ENCODE assay signal across 9 mouse cellular contexts in genomic region chr17:35358763-35359469, GRCm38 (mm10). TPM values are rescaled to one million over a fixed set of nuclear protein-coding genes. Genes with fewer than 3 reads are reported as not detected.
DNase-seq lines count a peak whose midpoint lies in the region; ATAC-seq and TF ChIP-seq lines count a peak whose summit lies in the region.
"Had no signal": no experiment of that assay in that cellular context is flagged by ENCODE, and none has a peak within 500 bp of the region (broad histone marks: within the 10 kb centered on the region; RNA-seq: fewer than 3 reads in every experiment).

No protein-coding gene starts in this region.

- H3K9ac ChIP-seq in neural tube, embryonic 11.5 days (ENCODE audit: low read length), result peak overlapping the region; percentile 35
- H3K9ac ChIP-seq in forebrain, embryonic 15.5 days (replicated peaks), result peak overlapping the region; percentile 28
- H3K9ac ChIP-seq in limb, embryonic 14.5 days (ENCODE audit: low read depth, low read length, severe bottlenecking), result peak overlapping the region; percentile 31; the same call in 1 of the 2 replicates
- H3K9ac ChIP-seq in stomach, embryonic 15.5 days, result 0 out of 2 replicates have a peak overlapping the region, but pooled peaks have one; percentile 6

- H3K27me3 ChIP-seq in neural tube, embryonic 11.5 days (ENCODE audit: control insufficient read depth, insufficient read depth, low read length), result peaks cover 5% of the 10 kb centered on the region; the same call in 1 of the 2 replicates
- peaks cover 13% of the 10 kb centered on the region for H3K27me3 ChIP-seq in forebrain, embryonic 15.5 days
- peaks cover 6% of the 10 kb centered on the region; the same call in 1 of the 2 replicates for H3K27me3 ChIP-seq in limb, embryonic 14.5 days (ENCODE audit: control insufficient read depth, insufficient read depth, low read length)
- peaks cover 9% of the 10 kb centered on the region for H3K27me3 ChIP-seq in stomach, embryonic 15.5 days (replicated peaks)

- H3K4me3 ChIP-seq in neural tube, embryonic 11.5 days (ENCODE audit: low read depth, low read length), result peak overlapping the region; percentile 31
- peak overlapping the region; percentile 34 for H3K4me3 ChIP-seq in forebrain, embryonic 15.5 days
- peak overlapping the region; percentile 28 for H3K4me3 ChIP-seq in limb, embryonic 14.5 days (replicated peaks; ENCODE audit: low read length)
- H3K4me3 ChIP-seq in stomach, embryonic 15.5 days (replicated peaks), result peak overlapping the region; percentile 39

- TF ChIP-seq POLR2A in limb, embryonic 14.5 days (IDR thresholded peaks at IDR 0.05; ENCODE audit: borderline replicate concordance, extremely low read depth, insufficient read depth, insufficient read length), result no peak

- H3K4me2 ChIP-seq in neural tube, embryonic 11.5 days (ENCODE audit: low read depth), result peak overlapping the region; percentile 71
- peak overlapping the region; percentile 60 for H3K4me2 ChIP-seq in forebrain, embryonic 15.5 days (replicated peaks)
- H3K4me2 ChIP-seq in limb, embryonic 14.5 days (replicated peaks; ENCODE audit: low read depth, low read length, severe bottlenecking), result peak overlapping the region; percentile 58
- peak overlapping the region; percentile 75 for H3K4me2 ChIP-seq in stomach, embryonic 15.5 days

- no peaks in the 10 kb centered on the region for H3K4me1 ChIP-seq in neural tube, embryonic 11.5 days (ENCODE audit: control insufficient read depth, insufficient read depth, low read length)
- H3K4me1 ChIP-seq in forebrain, embryonic 15.5 days, result peaks cover 7% of the 10 kb centered on the region
- H3K4me1 ChIP-seq in limb, embryonic 14.5 days (ENCODE audit: control insufficient read depth, insufficient read depth, low read length), result no peaks in the 10 kb centered on the region
- peaks cover 9% of the 10 kb centered on the region for H3K4me1 ChIP-seq in stomach, embryonic 15.5 days

- ATAC-seq in neural tube, embryonic 11.5 days (ENCODE audit: insufficient read depth, low FRiP score, low TSS enrichment), result no peak
- ATAC-seq in forebrain, embryonic 15.5 days (replicated peaks), result no peak
- no peak for ATAC-seq in limb, embryonic 14.5 days (ENCODE audit: low FRiP score, low read depth)
- ATAC-seq in stomach, embryonic 15.5 days (ENCODE audit: insufficient read depth, low FRiP score, low read depth), result no peak

- H3K9me3 ChIP-seq in neural tube, embryonic 11.5 days (ENCODE audit: control insufficient read depth, low read length), result no peaks in the 10 kb centered on the region
- H3K9me3 ChIP-seq in forebrain, embryonic 15.5 days, result 0 out of 2 replicates have a peak, but pooled peaks cover 2% of the 10 kb centered on the region
- no peaks in the 10 kb centered on the region; the same call in 1 of the 2 replicates for H3K9me3 ChIP-seq in limb, embryonic 14.5 days (ENCODE audit: control insufficient read depth, low read length)
- no peaks in the 10 kb centered on the region for H3K9me3 ChIP-seq in stomach, embryonic 15.5 days

- H3K36me3 ChIP-seq in neural tube, embryonic 11.5 days (ENCODE audit: control insufficient read depth, insufficient read depth, low read length), result no peaks in the 10 kb centered on the region
- H3K36me3 ChIP-seq in forebrain, embryonic 15.5 days, result no peaks in the 10 kb centered on the region
- H3K36me3 ChIP-seq in limb, embryonic 14.5 days (ENCODE audit: control insufficient read depth, insufficient read depth, low read length), result no peaks in the 10 kb centered on the region
- H3K36me3 ChIP-seq in stomach, embryonic 15.5 days, result no peaks in the 10 kb centered on the region

- WGBS in neural tube, embryonic 11.5 days, result 3% methylated on average over 38 of the region's 38 CpGs
- WGBS in forebrain, embryonic 15.5 days, result 9% methylated on average over 38 of the region's 38 CpGs
- 13% methylated on average over 32 of the region's 38 CpGs for WGBS in limb, embryonic 14.5 days
- WGBS in stomach, embryonic 15.5 days, result 7% methylated on average over 38 of the region's 38 CpGs

- no peak overlapping the region for H3K27ac ChIP-seq in neural tube, embryonic 11.5 days (ENCODE audit: low read depth, low read length)
- no peak overlapping the region for H3K27ac ChIP-seq in forebrain, embryonic 15.5 days (replicated peaks)
- no peak overlapping the region for H3K27ac ChIP-seq in limb, embryonic 14.5 days (replicated peaks; ENCODE audit: low read depth, low read length)
- no peak overlapping the region for H3K27ac ChIP-seq in stomach, embryonic 15.5 days

- DNase-seq in neural tube, embryonic 11.5 days (ENCODE audit: low spot score), result peak; percentile 16
- no peak for DNase-seq in neural tube, embryonic 10.5 days (ENCODE audit: extremely low spot score, low spot score)
- no peak for DNase-seq in limb, embryonic 14.5 days (ENCODE audit: low spot score)
- DNase-seq in left cerebral cortex, adult 9 months (ENCODE audit: low spot score in 2 of 2), result no peak
- no peak for DNase-seq in left cerebral cortex, adult 8-10 months (ENCODE audit: low spot score in 2 of 2)
- DNase-seq: adrenal gland, adult 2 months; gastrocnemius, postnatal 14 days had no signal

RNA-seq across cellular contexts. Expression of gene H2-Q2, which starts 16.9 kb away (rescaled TPM):
- polyA plus RNA-seq in neural tube, embryonic 11.5 days (2014; fragmentation: Nextera tagmentation; extraction: Ambion mirVana), result 1.3 TPM in 1 of 2 replicates, not detected in the other
- 1.1 and 1.2 TPM in 2 replicates for polyA plus RNA-seq in forebrain, embryonic 15.5 days (2015; fragmentation: Nextera tagmentation; extraction: Ambion mirVana)
- 0.16 and 0.41 TPM in 2 replicates for polyA plus RNA-seq in limb, embryonic 14.5 days (2012; rRNA removed)
- polyA plus RNA-seq in limb, embryonic 14.5 days (2014; fragmentation: Nextera tagmentation; extraction: Ambion mirVana), result 0.15 and 0.37 TPM in 2 replicates
- polyA plus RNA-seq in stomach, embryonic 15.5 days (2015; fragmentation: Nextera tagmentation; extraction: Ambion mirVana), result 15.1 and 21.0 TPM in 2 replicates
- total RNA-seq in left cerebral cortex, adult 8-10 months (2022), result 1 to 10 TPM in 2 of 4 experiments, under 1 TPM in 2; 0.34 to 1.3 (median 0.94) TPM
- polyA plus RNA-seq: adrenal gland, adult 2 months had no signal

RNA-seq across cellular contexts. Expression of gene H2-Q4, which starts 20.5 kb away (rescaled TPM):
- polyA plus RNA-seq in neural tube, embryonic 11.5 days (2014; fragmentation: Nextera tagmentation; extraction: Ambion mirVana), result 1.6 and 2.3 TPM in 2 replicates
- 0.73 and 0.80 TPM in 2 replicates for polyA plus RNA-seq in forebrain, embryonic 15.5 days (2015; fragmentation: Nextera tagmentation; extraction: Ambion mirVana)
- 15.2 and 15.5 TPM in 2 replicates for polyA plus RNA-seq in limb, embryonic 14.5 days (2012; rRNA removed)
- 2.8 and 3.5 TPM in 2 replicates for polyA plus RNA-seq in limb, embryonic 14.5 days (2014; fragmentation: Nextera tagmentation; extraction: Ambion mirVana)
- polyA plus RNA-seq in stomach, embryonic 15.5 days (2015; fragmentation: Nextera tagmentation; extraction: Ambion mirVana), result 4.8 and 4.9 TPM in 2 replicates
- total RNA-seq in left cerebral cortex, adult 8-10 months (2022), result 1 to 10 TPM; 2.5 to 7.0 (median 4.7) TPM

RNA-seq across cellular contexts. Expression of gene H2-Q1, which starts 38.7 kb away (rescaled TPM):
- not detected in 2 replicates for polyA plus RNA-seq in neural tube, embryonic 11.5 days (2014; fragmentation: Nextera tagmentation; extraction: Ambion mirVana)
- 0.27 and 0.32 TPM in 2 replicates for polyA plus RNA-seq in forebrain, embryonic 15.5 days (2015; fragmentation: Nextera tagmentation; extraction: Ambion mirVana)
- 0.01 and 0.05 TPM in 2 replicates for polyA plus RNA-seq in limb, embryonic 14.5 days (2012; rRNA removed)
- polyA plus RNA-seq in limb, embryonic 14.5 days (2014; fragmentation: Nextera tagmentation; extraction: Ambion mirVana), result not detected in 2 replicates
- polyA plus RNA-seq in stomach, embryonic 15.5 days (2015; fragmentation: Nextera tagmentation; extraction: Ambion mirVana), result 0.92 and 1.4 TPM in 2 replicates
- total RNA-seq in left cerebral cortex, adult 8-10 months (2022), result 1 to 10 TPM in 3 of 4 experiments, under 1 TPM in 1; 0.67 to 2.3 (median 1.4) TPM
